Mouse (Mus musculus) Patski (cell line): ENCODE measurements at regions not wholly inside any gene's neighbourhood (a gene's known extent, or its start where the extent isn't known, plus 50 kb on each side); places are given as distances from the start of the nearest gene placed in this dataset.

Experiments
- ATAC-seq: fragments of 100-300 bp; one replicate; pipeline ENCODE4 v1.8.0; 2021
- CTCF ChIA-PET: fragments of 350-600 bp; sonication (Branson Sonifier 250); formaldehyde crosslinking; loops from one replicate; lab custom pipeline; 2022; ENCODE audit warnings: inconsistent platforms; lab: Charles Lee
- POLR2A ChIA-PET: fragments of 350-600 bp; sonication (Branson Sonifier 250); formaldehyde crosslinking; loops from one replicate; lab custom pipeline; 2022; ENCODE audit warnings: antibody characterized with exemption, inconsistent platforms; lab: Charles Lee
- DNase-seq: peaks from one replicate; pipeline ENCODE4 v3.0.0-alpha.2; 2011; ENCODE audit warnings: low read depth, low spot score
- H3K27me3 ChIP-seq: fragments of 371-371 bp; one replicate; pipeline ENCODE4 v1.5.1; 2021
- CTCF ChIP-seq: fragments of 100-300 bp; IDR thresholded peaks from one replicate; pipeline ENCODE4 v1.5.1; 2021
- in situ Hi-C: fragments of 300-500 bp; cut with MboI; formaldehyde crosslinking; loops from 3 replicates; pipeline ENCODE4 v1.11.1; 2018; ENCODE audit warnings: low pct_unique_long_range_greater_than_20kb, mixed read lengths

DNA sequence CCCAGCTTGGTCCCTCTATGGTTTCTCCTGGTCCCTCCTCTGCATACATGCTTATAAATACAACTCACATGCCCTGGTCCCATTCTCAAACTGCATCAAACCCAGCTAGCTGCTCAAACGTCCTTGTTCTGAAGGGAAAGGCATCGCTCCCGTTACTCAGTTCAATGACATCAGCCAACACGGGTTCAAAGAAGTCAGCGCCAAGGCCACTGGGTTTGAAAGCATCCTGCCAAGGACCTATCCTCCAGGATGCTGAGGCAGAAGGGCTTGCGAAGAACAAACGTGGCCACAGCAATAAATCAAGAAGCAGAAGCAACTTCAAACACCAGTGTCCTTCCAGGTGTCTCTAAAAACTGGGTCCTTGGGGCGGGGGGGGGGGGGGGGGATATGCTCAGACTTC, 158.2 kb downstream of the Tomm20 start:
- POLR2A ChIA-PET: no interaction called here
- in situ Hi-C loops: no loop called here

DNA sequence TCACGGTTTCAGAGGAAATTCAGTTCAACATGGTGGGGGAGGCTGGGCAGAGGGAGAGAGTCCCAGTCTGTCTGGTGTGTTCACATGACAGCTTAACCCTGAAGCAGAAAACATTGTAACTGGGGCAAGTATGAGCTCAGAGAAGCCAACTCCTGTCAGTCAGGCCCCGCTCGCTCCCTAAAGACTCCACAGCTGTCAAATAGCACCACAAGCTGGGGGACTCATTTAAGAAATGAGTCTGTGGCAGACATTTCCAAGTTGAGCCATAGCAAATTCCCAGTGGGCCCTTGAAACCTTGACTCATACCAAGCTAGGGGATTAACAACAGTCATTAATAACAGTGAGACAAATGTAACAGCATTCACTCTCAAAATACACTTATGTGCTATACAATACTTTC, 160.4 kb downstream of the Tomm20 start:
- no peak for TF ChIP-seq CTCF
- ATAC-seq: no peak
- no peak for DNase-seq
- H3K27me3 ChIP-seq: no peaks in the 10 kb centered on the region
- in situ Hi-C loops: no loop called here
- ChIA-PET POLR2A (no interaction called here), CTCF (interaction anchor here (0.9 kb wide), 1 partner anchor 12 kb away, joined by 3 read pairs; no protein-coding TSS in a partner anchor)

More for the DNA sequence above, 158.2 kb downstream of the Tomm20 start:
- ATAC-seq (no peak), DNase-seq (no peak)
- TF ChIP-seq CTCF: no peak
- no peaks in the 10 kb centered on the region for H3K27me3 ChIP-seq
- CTCF ChIA-PET: no interaction called here

DNA sequence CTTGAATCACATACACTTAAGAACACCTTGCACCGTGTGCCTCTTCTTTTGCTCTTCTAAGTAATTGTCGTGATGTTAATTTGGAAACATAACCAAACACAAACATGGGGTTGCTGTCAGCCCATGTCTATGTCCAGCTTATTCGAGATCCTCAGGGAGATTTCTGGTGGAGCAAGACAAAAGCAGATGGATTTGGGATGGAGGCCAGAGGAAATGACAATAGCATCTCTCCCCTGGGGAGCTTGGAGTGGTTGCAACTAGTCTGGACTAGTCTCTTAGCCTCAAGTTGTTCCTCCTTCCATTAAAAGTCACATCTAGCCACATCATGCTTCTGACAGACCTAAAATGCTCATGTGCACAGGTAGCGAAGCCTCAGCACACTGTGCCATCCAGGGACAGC, 161.0 kb downstream of the Tomm20 start:
- in situ Hi-C loops: no loop called here
- ATAC-seq (no peak), DNase-seq (no peak)
- no peaks in the 10 kb centered on the region for H3K27me3 ChIP-seq
- no peak for TF ChIP-seq CTCF
- CTCF ChIA-PET: no interaction called here
- POLR2A ChIA-PET: interaction anchor here (1.0 kb wide), 1 partner anchor 12 kb away, joined by 3 read pairs; no protein-coding TSS in a partner anchor

DNA sequence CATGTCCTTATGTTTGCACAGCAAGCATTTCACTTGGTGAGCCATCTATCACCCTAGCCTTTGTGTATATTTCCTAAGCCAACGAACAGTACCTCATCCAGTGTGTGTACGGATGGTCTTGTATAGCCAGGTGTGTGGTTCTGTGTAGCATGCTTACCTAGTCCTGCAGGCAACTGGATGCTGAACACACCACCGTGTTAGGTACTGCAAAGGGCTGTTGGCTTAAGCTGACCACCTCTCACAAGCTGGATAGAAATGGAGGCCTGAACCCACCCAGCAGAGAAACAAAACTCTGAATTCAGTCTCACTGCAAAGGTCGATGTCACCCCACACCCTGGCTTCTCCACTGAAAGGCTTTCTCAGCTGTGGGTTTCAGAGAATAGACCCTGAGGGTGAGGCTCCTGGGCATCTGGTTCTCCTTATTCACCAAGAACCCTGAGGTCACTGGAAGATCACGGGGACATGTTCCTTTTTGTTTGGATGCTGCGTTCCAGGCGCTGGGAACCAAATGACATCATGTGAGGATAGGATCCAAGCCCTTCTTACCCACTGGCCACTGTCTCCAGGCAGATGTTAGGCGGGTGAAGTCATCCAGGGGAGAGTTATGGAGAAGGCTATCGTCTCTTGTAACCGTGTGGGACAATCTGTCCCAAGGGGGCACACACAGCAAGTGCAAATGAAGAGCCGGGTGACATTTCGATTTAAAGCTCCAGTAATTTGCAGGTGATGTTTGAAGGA, 161.8 kb downstream of the Tomm20 start:
- H3K27me3 ChIP-seq: no peaks in the 10 kb centered on the region
- in situ Hi-C loops: no loop called here
- ATAC-seq (no peak), DNase-seq (no peak)
- TF ChIP-seq CTCF: no peak
- ChIA-PET POLR2A (interaction anchor here (0.6 to 1.0 kb wide), 2 partner anchors 12 to 15 kb away, joined by 3 to 4 read pairs; no protein-coding TSS in a partner anchor), CTCF (no interaction called here)

DNA sequence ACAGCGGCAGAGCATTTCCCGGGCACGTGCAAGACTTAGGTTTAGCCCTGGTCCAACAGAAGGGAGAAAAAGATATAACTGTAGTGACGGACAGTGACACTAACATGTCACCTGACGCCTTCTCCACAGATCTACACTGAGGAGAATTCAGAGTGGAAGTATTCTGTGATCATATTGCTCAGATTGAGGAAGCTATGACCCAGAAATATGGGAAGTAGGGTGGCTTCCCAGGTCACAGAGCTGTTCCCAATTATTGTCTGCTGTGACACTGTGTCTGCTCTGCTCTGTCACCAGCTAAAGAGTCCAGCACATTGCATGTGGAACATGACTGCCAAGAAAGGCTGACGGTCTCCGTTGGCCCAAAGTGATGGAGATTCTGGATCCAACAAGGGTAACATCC, 167.0 kb downstream of the Tomm20 start:
- no peak for TF ChIP-seq CTCF
- CTCF ChIA-PET: interaction anchor here (0.7 to 1.2 kb wide), 2 partner anchors 9 to 37 kb away, joined by 3 read pairs; no protein-coding TSS in a partner anchor
- no peak for ATAC-seq
- H3K27me3 ChIP-seq: no peaks in the 10 kb centered on the region
- no peak for DNase-seq
- in situ Hi-C loops: no loop called here
- POLR2A ChIA-PET: no interaction called here

DNA sequence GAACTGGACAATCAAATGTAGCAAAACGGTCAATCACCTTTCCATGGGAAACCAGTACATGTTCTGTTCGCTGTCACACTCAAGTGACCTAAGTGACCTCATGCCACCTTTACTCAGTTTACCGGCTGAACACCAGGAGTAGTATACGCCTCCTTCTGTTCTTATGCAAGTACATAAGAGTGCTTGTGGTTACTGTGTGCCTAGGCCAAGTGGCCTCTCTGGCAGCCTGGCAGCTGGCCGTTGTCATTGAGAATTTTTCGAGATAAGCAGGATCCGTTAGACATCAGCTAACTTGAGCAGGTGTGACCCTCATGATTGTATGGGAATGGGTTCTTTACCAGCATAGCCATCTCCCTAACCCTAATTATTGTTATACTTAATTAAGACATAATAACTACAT, 167.5 kb downstream of the Tomm20 start:
- ChIA-PET POLR2A (interaction anchor here (0.5 kb wide), 1 partner anchor 106 kb away, joined by 3 read pairs; no protein-coding TSS in a partner anchor), CTCF (interaction anchor here (0.7 to 1.2 kb wide), 2 partner anchors 9 to 36 kb away, joined by 3 read pairs; no protein-coding TSS in a partner anchor)
- no peaks in the 10 kb centered on the region for H3K27me3 ChIP-seq
- in situ Hi-C loops: no loop called here
- no peak for ATAC-seq
- no peak for TF ChIP-seq CTCF
- DNase-seq: no peak

DNA sequence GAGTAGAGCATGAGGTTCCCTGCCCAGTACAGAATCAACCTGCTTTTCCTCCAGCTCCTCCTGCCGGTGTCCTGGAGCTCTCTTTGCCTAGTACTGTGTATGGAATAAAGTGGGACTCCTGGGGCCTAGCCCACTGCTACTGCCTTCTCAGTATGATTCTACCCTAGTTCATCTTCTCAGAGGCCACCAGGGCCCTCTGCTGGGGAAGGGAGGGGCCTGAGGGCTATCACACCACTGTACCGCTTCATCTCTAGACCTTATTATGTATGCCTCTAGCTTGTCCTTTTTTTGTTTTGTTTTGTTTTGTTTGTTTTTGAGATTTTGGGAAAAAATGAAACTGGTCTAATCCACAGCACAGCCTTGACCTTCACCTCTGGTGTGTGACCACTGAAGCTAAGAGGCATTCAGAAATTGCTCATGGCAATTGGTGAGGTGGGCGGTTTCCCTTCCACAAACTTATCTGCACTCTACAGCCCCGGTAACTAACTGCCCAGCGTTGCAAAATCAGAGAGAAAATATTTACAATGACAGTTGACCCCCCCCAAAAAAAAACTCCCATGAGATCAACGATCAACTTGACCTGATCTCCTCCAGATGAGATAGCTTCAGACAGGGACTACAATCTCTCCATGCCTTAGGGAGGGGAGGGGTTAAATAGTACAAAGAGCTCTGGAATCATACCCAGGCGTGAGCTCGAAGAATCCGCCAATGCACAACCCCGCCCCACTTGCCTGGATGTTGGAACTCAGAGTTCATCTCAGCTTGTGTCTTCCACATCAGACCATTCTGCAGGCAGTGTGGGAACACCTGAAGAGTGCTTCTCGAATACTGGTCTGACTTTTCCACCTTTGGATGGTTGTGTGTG, 168.8 kb downstream of the Tomm20 start:
- DNase-seq (no peak), ATAC-seq (no peak)
- ChIA-PET CTCF (interaction anchor here (1.2 to 1.6 kb wide), 2 partner anchors 38 to 151 kb away, joined by 3 to 4 read pairs; no protein-coding TSS in a partner anchor), POLR2A (interaction anchor here (0.6 kb wide), 1 partner anchor 113 kb away, joined by 3 read pairs; no protein-coding TSS in a partner anchor)
- in situ Hi-C loops: no loop called here
- no peak for TF ChIP-seq CTCF
- H3K27me3 ChIP-seq: no peaks in the 10 kb centered on the region

DNA sequence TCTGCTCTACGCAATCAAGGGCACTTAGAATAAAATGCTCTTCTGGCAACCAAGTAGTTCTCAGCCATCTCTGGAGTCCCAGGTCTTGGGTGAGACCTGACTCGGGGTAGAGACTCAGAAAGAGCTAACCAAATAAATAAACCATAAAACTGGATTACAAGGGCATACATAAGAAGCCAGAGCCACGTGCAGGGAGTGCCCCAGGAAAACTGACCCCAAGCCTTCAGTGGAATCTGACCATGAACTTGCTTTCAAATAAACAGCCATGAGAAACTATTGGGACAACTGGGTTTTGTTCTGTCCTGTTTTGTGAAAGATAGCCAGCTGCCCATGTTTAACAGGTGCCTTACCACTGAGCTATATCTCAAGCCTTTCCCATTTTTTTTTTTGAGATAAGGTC, 170.3 kb downstream of the Tomm20 start:
- ChIA-PET POLR2A (no interaction called here), CTCF (no interaction called here)
- no peak for TF ChIP-seq CTCF
- no peaks in the 10 kb centered on the region for H3K27me3 ChIP-seq
- DNase-seq (no peak), ATAC-seq (no peak)
- in situ Hi-C loops: no loop called here

DNA sequence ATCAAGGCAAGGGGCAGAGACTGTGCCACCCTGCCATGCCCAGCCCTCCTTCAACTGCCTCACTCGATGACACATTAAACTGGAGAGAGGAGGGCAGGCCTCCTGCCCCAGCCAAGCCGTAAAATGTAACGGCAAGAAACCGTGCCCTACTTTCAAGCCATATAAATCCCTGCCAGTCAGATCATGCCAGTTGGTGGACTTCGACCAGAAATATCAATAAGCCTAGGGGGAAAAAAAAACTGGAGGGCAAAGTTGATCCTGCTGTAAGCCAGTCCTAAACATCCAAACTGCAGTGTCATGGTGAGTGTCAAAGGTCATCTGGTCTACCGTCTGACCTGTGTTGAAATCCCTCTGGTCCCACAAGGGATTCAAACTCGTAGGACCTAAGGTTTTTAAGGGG, 170.8 kb downstream of the Tomm20 start:
- CTCF ChIA-PET: no interaction called here
- DNase-seq (no peak), ATAC-seq (no peak)
- H3K27me3 ChIP-seq: no peaks in the 10 kb centered on the region
- POLR2A ChIA-PET: no interaction called here
- TF ChIP-seq CTCF: no peak
- in situ Hi-C loops: no loop called here

DNA sequence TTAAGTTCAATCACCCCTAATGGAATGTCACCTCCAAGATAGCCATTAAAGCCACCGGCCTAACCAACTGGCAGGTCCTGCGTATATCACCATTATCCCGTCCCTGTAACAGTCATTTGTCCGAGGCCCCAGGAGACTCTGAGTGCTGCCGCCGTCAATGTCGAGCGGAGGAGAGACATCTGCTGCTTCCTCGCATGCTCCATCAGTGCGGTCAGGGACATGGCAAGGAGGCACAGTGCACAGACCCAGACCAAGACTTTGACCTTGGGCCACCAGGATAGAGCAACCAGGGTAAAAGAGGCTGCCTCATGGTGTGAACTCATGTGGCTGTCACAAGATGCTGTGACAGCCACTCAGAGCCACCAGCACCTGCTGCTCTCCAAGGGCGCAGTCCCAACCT, 172.9 kb downstream of the Tomm20 start:
- TF ChIP-seq CTCF: no peak
- DNase-seq: no peak
- no peak for ATAC-seq
- in situ Hi-C loops: no loop called here
- H3K27me3 ChIP-seq: no peaks in the 10 kb centered on the region
- POLR2A ChIA-PET: no interaction called here
- CTCF ChIA-PET: no interaction called here
